Mouse (Mus musculus) liver, embryonic 14.5 days (tissue): ENCODE data around the gene Tlk2.

Experiments
- CTCF ChIP-seq: IDR thresholded peaks from 2 replicates; pipeline ENCODE4 v1.5.1; 2016; ENCODE audit warnings: antibody characterized with exemption, low read depth, control low read depth
- EP300 ChIP-seq: IDR thresholded peaks from 2 replicates; pipeline ENCODE4 v1.6.1; 2016; ENCODE audit warnings: antibody characterized with exemption, low read depth

DNA sequence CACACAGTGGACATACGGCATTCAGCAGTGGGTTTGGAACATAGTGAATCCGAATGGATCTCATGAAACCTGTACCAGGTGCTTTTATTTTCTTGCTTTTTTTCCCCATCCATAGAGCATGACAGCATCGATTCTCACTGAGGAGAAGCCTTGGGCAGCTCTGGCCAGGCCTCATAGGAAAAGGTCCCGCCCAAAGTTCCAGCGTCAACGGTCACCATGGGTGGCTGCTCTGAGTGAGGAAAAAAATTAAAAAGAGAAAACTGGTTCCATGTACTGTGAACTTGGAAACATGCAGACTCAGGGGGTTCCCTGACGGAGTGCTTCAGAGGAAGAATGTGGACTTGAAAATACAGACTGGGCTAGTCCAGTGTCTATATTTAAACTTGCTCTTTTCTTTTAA lies 102.7 kb downstream of the Tlk2 start:
- TF ChIP-seq CTCF (no peak), EP300 (no peak)
